Mouse (Mus musculus) skeletal muscle tissue, adult 2 months (tissue): ENCODE results near the gene Ngrn.

ENCODE experiments used
- DNase-seq: peaks from one replicate; pipeline ENCODE4 v3.0.0-alpha.2; 2012; ENCODE audit warnings: low read depth, low spot score

The Ngrn gene

DNA sequence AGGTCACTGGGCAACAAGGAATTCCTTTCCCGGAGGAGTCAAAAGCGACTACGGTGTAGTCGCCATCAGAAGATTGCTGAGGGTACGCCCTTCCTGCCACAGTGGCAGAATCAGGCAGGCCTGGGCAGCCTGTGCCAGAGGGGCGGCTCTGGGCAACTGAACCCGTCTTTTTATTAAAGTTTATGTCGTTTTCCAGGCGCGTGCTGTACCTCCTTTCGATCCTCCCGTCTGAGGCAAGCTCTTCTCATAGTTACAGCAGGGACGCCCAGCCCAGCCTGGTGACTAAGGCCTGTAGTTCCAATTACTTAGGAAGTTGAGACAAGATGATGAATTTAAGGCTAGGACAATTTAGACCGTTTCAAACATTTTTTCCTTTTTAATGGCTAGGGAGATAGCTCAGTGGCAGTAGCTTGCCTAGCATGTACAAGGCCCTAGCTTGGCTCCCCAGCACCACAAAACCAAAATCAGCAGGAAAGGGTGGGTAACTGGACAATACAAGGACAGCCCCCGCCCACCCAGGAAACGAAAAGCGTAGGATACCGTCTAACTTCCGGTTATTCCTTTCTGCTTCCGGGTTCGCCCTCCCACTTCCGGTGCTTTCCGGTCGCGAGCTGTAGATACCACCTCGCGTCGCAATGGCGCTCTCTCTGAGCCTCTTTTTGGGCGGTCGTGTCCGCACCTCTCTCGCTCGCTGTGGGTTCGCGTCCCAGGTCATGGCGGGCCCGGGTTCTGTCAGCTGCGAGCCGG is at the start of gene Ngrn:
TSS of gene Ngrn (plus strand) at position 591 of the 747 bp plus-strand sequence.
- peak; percentile 73 for DNase-seq

DNA sequence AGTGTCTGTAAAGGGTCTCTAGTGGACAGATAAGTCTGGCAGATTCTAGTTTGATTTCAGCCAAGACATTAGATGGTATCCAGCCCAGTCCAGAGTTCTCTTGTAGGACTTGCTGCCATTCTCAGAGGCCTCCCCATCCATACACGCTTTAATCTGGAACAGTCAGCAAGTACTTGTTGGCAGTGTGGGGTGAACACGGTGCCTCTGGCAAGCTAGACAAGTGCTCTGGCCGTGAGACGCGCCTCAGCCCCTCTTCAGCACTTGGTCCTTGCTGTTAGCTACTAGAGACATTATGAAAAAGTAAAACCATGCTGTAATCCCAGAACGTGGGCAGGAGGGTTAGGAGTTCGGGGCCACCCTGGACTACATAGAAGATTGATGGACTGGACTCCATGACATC is 47.4 kb upstream of the Ngrn start:
- no peak for DNase-seq

DNA sequence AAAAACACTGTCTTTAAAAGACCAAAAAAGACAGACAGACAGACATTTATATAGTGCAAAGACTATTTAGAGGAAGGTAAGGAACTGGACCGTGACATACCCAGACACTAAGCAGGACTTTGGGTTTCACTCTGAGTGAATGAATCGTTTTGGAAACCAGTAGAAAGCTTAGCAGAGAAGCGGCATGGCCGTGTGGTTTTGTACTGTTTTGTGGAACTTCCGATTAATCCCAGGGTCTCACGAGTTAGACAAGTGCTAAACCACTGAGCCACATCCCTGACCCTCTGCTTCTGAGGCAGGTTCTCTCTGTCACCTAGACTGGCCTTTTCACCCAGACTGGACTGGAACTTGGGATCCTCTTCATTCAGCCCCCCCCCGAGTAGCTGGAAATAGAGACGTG is 46.6 kb upstream of the Ngrn start:
- no peak for DNase-seq

DNA sequence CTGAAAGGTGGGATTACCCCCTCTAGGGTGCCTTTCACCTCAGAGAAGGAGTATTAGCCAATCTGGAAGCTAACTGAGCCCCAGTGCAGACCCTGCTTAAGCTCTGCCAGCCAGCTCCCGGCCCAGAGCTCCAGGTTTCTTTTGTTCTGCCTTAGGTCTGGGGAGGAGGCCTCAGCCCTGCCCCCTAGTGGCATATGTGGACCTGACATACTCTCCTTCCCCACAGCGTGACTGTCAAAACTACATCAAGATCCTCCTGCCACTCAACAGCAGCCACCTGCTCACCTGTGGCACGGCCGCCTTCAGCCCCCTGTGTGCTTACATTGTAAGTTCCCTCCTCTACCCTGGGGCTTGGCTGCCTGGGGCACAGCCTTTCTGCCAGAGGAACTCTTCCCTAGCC is 45.6 kb upstream of the Ngrn start:
- peak; percentile 47 for DNase-seq

DNA sequence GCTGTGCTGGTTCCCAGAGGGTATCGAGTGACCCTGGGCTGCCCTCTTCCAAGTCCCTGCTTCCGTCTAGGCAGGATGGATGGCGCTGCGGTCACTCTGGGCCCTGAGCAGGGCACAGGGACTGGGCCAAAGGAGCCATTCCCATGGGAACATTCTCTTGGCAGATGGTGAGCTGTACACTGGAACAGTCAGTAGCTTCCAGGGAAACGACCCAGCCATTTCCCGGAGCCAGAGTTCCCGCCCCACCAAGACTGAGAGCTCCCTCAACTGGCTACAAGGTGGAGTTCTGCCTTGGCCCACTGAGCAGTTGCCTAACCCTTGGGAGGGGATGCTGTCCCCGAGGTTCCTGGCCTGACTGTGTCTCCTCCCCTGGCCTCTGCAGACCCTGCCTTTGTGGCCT is 44.4 kb upstream of the Ngrn start:
- DNase-seq = peak; percentile 90

DNA sequence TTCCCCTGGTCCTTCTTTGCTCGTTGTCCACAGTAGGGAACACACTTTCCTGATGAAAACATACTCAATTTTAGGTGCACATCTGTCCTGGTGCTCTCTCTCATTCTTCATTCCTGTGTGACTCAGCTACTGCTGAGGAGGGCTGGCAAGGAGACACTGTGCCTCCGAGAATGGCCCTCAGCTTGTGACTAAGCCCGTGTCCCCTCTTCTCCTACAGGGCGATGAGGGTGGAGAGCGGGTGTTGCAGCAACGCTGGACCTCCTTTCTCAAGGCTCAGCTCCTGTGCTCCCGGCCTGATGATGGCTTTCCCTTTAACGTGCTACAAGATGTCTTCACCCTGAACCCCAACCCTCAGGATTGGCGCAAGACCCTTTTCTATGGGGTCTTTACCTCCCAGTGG is 42.3 kb upstream of the Ngrn start:
- no peak for DNase-seq

DNA sequence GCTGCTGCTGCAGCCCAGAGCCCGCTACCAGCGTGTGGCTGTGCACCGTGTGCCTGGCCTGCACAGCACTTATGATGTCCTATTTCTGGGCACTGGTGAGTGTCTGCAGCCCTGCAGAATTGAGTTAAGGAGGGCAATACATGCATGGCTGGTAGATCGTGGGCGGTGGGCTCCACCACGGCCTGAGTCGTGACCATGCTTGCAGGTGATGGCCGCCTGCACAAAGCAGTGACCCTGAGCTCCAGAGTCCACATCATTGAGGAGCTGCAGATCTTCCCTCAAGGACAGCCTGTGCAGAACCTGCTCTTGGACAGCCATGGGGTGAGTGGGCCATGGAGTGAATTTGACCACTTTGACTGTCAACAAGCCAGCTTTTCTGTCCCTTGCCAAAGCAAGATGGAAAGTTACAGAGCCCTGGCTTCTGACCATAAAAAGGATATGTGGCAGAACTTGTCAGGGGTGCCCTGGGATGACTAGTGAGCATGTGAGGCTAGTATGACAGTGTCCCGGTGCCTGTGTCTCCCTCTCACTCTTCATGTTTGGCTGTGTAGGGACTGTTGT is 40.7 kb upstream of the Ngrn start:
- DNase-seq = no peak

DNA sequence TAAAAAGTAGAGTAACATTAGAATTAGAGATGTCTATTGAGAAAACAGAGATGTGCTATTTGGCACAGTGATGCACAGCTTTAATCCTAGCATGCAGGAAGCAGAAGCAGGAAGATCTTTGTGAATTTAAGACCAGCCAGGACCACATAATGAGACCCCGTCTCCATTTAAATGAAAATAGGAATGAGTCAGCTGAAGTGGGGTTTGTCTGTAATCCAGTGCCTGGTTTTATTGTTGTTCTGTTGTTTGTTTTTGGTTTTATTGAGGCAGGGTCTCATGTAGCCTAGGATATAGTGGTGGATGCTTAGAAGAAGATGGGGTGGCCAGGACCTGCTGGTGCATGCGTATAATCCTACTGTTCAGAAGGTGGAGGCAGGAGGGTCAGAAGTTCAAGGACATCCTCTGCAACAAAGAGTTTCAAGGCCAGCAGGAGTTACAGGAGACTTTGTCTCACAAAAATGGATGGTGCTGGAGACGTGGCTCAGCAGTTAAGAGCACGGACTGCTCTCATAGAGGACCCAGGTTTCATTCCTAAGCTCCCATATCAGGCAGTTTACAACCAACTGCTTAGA is 39.8 kb upstream of the Ngrn start:
- no peak for DNase-seq

DNA sequence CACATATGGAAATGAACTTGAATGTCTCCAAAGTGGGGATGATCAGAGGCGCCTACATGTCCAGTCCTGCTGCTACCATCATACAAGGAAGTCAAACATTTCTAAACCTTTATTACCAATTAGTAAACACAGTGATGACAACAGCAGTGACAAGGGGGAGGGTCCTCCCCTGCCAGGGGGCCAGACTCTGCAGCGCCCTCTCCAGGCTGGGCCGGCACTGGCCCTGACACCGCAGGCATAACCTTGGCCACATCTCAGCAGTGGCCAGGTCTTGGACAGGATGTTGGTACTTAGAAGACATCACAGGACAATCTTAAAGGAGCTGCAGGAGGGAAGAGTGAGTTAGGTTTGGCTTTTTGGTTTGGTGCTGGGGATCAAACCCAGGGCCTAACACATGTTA is 34.0 kb upstream of the Ngrn start:
- no peak for DNase-seq

DNA sequence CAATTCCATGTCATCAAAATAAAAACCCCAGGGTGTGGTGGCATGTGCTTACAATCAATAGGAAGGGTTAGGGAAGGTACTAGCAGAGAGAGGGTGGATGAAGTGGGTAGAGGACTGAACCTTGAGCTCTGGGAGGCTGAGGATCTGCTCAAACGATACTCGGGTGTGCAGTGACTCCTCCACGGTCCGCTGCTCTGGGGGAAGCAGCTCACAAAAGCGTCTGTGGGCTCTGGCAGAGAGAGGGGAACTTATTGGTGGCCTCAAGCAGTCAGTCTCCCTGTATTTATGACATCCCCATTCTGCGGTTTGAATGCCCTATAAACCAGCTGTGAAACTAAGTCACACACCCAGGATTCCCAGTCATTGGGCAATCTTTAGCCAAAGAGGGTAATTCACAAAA is 30.8 kb upstream of the Ngrn start:
- no peak for DNase-seq

DNA sequence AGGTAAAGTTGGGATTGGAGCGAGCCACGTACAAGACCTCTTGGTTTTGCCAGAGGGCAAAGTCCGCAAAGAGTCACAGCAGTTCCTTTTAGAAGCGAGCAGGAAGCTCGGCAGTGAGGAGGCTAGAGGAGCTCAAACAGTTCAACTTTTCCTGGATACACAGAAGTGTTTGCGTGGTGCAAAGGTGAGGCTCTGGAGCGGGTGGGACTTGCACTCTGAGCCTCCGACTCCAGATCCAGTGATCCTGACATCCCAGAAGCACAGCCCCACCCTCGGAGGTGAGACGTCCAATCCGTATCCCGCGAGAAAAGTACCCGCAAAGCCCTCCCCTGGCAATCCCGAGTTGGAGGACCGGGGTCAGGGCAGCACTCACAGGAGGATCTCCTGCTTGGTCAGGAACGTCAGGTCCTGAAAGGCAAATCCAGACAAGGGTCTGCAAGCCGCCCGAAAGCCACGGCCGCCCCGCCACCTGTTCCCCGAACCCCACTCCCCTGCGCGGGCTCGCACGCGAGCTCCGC is 29.0 kb upstream of the Ngrn start:
- DNase-seq = no peak

DNA sequence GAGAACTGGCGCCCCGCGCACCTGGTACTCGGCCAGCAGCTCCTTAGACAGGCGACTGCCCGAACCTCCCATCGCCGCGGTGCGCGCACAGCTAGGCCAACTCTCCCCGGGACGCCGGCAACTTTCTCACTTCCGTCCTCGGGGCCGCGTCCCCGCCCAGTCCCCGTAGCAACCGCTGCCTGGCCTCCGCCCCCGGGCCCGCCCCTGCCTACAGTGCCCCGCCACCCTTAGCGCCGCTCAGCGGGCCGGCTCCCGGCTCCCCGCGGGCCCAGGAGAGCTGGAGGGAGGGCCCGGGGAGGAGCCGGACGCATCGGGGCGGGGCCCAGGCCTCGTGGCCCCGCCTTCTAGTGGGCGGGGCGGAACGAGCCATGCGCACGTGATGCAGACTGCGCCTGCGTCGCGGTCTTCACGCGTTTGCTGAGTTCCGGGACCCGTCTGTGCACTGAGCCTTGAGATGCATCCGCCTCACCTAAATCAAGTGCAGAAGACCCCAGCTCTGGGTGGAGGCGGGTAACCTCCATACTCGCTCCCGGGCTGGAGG is 28.5 kb upstream of the Ngrn start, which contains the start of the genes Cib1 and Gdpgp1:
TSS of gene Cib1 (minus strand) at position 325 of the 541 bp plus-strand sequence.
TSS of gene Gdpgp1 (plus strand) at position 377 of the 541 bp plus-strand sequence.
- DNase-seq = peak; percentile 95

DNA sequence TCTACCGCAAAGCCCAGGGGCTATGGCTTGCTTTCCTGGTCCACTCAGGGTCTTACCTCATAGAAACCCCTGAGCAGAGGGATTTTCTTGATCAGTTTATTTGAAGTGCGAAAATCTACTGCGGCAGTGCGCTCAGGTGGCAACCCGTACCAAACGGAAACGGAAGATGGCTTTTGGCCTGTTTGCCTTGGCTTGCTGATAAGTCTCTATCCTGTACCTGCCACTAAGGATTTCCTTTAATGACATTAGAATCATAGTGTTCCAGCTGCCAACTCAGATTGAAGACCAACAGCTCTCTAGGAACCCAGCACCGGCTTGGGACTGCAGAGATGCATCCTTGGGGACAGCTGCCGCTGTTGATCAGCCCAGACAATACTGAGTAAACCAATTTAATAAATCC is 27.2 kb upstream of the Ngrn start:
- no peak for DNase-seq

DNA sequence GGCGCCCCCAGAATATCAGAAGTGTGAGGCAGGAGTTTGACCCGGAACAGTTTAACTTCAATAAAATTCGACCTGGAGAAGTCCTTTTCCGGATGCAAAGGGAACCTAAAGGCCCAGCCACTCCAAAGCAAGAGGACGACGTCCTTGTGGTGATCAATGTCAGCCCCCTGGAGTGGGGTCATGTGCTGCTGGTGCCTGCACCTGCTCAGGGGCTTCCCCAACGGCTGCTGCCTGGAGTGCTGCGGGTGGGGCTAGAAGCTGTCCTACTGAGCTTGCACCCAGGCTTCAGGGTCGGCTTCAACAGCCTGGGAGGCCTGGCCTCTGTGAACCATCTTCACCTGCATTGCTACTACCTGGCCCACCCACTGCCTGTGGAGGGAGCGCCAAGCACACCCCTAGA is 22.5 kb upstream of the Ngrn start:
- no peak for DNase-seq

DNA sequence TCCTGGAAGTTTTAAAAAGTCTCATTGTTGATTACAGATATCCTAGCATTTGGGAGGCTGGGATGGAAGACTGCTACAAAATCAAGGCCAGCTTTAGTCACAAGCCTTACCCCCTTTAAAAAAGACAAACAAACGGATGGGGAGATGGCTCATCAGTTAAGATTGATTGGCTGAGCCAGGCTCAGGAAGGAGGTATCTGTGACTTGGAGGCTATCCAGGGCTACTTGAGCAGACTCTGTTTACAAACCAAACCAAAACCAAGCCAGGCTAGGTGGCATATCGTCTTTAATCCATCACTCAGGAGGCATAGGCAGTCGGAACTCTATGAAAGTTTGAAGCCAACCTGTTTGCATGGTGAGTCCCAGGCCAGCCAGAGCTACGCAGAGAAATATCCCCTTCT is 19.4 kb upstream of the Ngrn start:
- DNase-seq = no peak

DNA sequence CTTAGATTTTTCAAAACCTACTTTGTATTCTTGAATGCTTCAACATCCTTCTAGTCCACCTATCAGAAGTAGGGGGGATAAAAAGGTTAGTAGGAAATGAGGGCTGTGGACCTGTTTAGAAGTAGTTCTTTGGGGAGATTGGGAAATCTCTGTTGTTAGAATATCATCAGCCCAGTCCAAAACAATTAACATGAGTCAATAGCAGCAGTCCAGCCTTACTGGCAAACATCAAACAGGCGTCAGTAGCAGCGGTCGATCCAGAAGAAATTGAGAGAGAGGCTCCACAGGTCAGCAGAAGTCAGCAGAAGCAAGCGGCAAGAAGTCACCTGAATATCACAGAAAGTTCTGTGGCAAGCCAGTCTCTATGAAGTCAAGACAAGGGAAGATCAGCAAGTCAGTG is 16.2 kb upstream of the Ngrn start:
- DNase-seq = no peak

DNA sequence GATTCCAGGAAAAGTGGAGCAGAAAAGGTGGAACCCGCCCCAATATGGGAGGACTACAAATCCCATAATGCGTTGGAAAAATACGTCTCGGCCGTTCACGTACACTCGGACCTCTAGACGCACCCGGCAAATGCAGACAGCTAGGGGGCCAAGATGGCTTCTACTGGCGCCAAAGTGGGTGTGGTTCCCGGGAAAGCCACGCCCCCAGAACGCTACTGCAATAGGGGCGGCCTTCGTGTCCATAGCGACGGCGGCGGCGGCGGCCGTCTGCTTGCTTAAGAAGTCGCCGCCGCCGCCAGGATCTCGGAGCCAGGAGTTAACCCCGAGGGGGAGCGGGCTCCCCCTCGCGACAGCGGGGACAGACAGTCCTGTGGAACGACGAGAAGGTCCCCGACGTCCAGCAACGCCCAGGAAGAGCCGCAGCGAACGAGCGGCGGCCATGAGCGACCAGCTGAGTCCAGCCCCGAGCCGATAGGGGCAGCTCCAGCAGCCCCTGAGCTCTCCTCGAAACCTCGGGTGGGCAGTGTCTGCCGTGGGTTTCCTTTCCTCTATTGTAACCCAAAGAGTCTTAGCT is 14.8 kb upstream of the Ngrn start, which contains the start of gene Ttll13:
TSS of gene Ttll13 (plus strand) at position 229 of the 574 bp plus-strand sequence.
- peak; percentile 96 for DNase-seq

DNA sequence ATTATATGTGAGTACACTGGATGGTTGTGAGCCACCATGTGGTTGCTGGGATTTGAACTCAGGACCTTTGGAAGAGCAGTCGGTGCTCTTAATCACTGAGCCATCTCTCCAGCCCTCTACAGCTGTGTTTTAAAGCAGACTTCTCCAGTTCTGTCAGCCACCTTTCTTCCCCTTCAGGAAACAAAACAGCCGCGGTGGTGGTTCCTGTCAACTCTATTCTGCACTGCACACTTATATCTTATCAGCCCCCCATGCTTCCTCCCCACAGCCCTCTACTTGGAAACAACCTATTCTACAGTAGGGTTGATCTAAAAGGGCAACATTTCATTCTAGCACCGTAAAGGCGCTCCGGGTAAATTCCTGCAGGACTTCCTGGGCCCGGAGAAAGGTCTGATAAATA is 14.2 kb upstream of the Ngrn start:
- DNase-seq = no peak

DNA sequence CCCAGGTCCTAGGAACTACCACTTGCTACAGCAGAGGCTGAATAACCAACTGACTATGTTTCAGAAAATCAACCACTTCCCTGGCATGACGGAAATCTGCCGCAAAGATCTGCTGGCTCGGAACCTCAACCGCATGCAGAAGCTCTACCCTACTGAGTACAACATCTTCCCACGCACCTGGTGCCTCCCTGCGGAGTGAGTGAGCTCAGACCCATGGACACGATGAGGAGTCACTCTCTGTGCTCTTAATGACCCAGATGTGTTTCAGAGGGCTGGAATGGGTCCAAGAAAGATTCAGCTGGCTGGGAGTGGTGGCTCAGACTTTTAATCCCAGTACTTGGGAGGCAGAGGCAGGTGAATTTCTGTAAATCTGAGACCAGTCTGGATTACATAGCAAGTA is 8.6 kb upstream of the Ngrn start:
- no peak for DNase-seq

DNA sequence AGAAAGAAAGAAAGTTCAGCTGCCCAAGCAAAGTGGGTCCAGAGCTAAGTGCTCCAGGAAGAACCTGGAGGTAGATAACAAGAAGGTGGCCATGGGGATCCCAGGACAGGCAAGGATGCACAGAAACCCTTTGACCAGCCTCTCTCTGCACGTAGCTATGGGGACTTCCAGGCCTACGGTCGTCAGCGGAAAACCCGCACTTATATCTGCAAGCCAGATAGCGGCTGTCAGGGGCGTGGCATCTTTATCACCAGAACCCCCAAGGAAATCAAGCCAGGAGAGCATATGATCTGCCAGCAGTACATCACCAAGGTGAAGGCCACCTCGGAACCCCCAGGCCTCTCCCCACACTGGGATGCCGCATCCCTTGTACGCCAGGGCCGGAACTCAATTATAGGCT is 8.1 kb upstream of the Ngrn start:
- no peak for DNase-seq

DNA sequence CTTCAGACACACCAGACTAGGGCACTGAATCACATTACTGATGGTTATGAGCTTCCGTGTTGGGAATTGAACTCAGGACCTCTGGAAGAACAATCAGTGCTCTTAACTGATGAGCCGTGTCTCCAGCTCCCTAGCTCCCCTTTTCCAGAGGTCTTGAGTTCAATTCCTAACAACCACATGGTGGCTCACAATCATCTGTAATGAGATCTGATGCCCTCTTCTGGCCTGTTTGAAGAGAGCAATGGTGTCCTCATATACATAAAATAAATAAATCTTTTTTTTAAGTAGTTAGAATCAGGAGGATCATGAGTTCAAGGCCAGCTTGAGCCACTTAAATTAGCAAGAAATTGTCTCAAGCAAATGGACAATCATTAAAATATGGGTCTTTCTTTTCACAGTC is 5.0 kb upstream of the Ngrn start:
- DNase-seq = no peak

DNA sequence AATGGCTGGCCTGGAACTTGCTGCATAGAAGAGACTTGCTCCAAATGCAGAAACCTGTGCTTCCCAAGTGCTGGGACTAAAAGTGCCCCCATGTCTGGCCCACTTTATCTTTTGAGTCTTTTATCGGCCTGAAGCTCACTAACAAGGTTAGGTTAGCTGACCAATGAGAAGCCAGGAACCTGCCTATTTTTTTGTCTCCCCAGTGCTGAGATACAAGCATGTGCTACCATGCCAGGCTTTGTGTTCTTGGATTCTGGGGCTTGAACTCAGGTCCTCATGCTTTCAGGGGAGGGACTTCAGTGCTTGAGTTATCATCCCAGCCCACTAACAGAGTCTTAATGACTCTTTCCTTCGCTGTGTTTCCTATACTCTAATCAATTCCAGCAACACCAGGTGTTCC is 3.3 kb upstream of the Ngrn start:
- DNase-seq = no peak
